Mouse (Mus musculus) intestine, embryonic 16.5 days (tissue): ENCODE data around the gene Nedd4. TPM values are rescaled to one million over a fixed set of nuclear protein-coding genes. Genes with fewer than 3 reads are reported as not detected.

Source experiments
- ATAC-seq: fragments of 200-750 bp; cut with Nextera tagmentation; 2 replicates; pipeline ENCODE4 v1.8.0; 2017; ENCODE audit warnings: moderate TSS enrichment, moderate library complexity
- H3K27ac ChIP-seq: fragments of 300-500 bp; sonication (generic); 2 replicates; pipeline ENCODE4 v1.5.1; 2014; ENCODE audit warnings: mild to moderate bottlenecking, low read length
- H3K27me3 ChIP-seq: fragments of 300-500 bp; sonication (generic); replicated peaks from 2 replicates; pipeline ENCODE4 v1.6.1; 2014; ENCODE audit warnings: low read length, control low read depth, mixed read lengths; ENCODE audit not compliant: control insufficient read depth, insufficient read depth
- H3K36me3 ChIP-seq: fragments of 300-500 bp; sonication (generic); 2 replicates; pipeline ENCODE4 v1.6.1; 2014; ENCODE audit warnings: low read length, control low read depth; ENCODE audit not compliant: control insufficient read depth, insufficient read depth
- H3K4me1 ChIP-seq: fragments of 300-500 bp; sonication (generic); 2 replicates; pipeline ENCODE4 v1.6.1; 2014; ENCODE audit warnings: low read length, control low read depth, mixed read lengths; ENCODE audit not compliant: control insufficient read depth, insufficient read depth
- H3K4me2 ChIP-seq: fragments of 300-500 bp; sonication (generic); 2 replicates; pipeline ENCODE4 v1.6.1; 2014; ENCODE audit warnings: low read depth, low read length, control low read depth
- H3K4me3 ChIP-seq: fragments of 300-500 bp; sonication (generic); 2 replicates; pipeline ENCODE4 v1.5.1; 2014; ENCODE audit warnings: mild to moderate bottlenecking, low read length
- H3K9ac ChIP-seq: fragments of 300-500 bp; sonication (generic); 2 replicates; pipeline ENCODE4 v1.6.1; 2014; ENCODE audit warnings: low read depth, low read length
- H3K9me3 ChIP-seq: fragments of 300-500 bp; sonication (generic); 2 replicates; pipeline ENCODE4 v1.6.1; 2016; ENCODE audit warnings: low read length, control low read depth; ENCODE audit not compliant: control insufficient read depth
- WGBS: fragments of 180-500 bp; shearing (Covaris S2); extraction: QIAGEN DNeasy Blood & Tissue Kit; methylation state at CpG from one replicate; pipeline ENCODE4 v1.1.7; 2014; 5-methylcytosine and 5-hydroxymethylcytosine counted together
- polyA plus RNA-seq: library from polyadenylated mRNA; unstranded; fragments of >200 nt; fragmentation: Nextera tagmentation; extraction: Ambion mirVana; gene quantifications from 2 replicates; pipeline ENCODE4 v1.2.1, GENCODE M21; 2015

The Nedd4 gene
- polyA plus RNA-seq, 1 experiment from 2014 or later = 409 TPM

GRCm38 (mm10) chr9:72753741-72754140 lies 91.6 kb downstream of the Nedd4 start:
- no peak for ATAC-seq
- H3K4me2 ChIP-seq = no peak overlapping the region

GRCm38 (mm10) chr9:72757143-72757542 lies 95.0 kb downstream of the Nedd4 start:
- Histone ChIP-seq H3K27ac (no peak overlapping the region), H3K36me3 (no peaks in the 10 kb centered on the region), H3K4me2 (no peak overlapping the region), H3K9ac (no peak overlapping the region), H3K4me1 (no peaks in the 10 kb centered on the region; the same call in 1 of the 2 replicates), H3K9me3 (no peaks in the 10 kb centered on the region), H3K4me3 (no peak overlapping the region), H3K27me3 (no peaks in the 10 kb centered on the region)
- ATAC-seq = no peak
- 90% methylated on average over 5 of the region's 5 CpGs for WGBS

More at GRCm38 (mm10) chr9:72753741-72754140, 91.6 kb downstream of the Nedd4 start:
- Histone ChIP-seq H3K36me3 (peaks cover 2% of the 10 kb centered on the region; the same call in 1 of the 2 replicates), H3K27ac (no peak overlapping the region), H3K4me1 (no peaks in the 10 kb centered on the region; the same call in 1 of the 2 replicates), H3K27me3 (no peaks in the 10 kb centered on the region), H3K9ac (no peak overlapping the region), H3K4me3 (no peak overlapping the region), H3K9me3 (no peaks in the 10 kb centered on the region)
- 20% methylated on average over 7 of the region's 7 CpGs for WGBS

- Histone ChIP-seq H3K36me3 (no peaks in the 10 kb centered on the region), H3K9me3 (no peaks in the 10 kb centered on the region), H3K9ac (no peak overlapping the region), H3K4me1 (peaks cover 12% of the 10 kb centered on the region), H3K4me2 (no peak overlapping the region), H3K4me3 (no peak overlapping the region), H3K27ac (no peak overlapping the region; the same call in 1 of the 2 replicates), H3K27me3 (no peaks in the 10 kb centered on the region)
- ATAC-seq = no peak
- 41% methylated on average over 8 of the region's 8 CpGs for WGBS
Measured at GRCm38 (mm10) chr9:72758705-72759131, 96.6 kb downstream of the Nedd4 start.

- H3K27me3 ChIP-seq = no peaks in the 10 kb centered on the region
- H3K9me3 ChIP-seq = no peaks in the 10 kb centered on the region
- H3K27ac ChIP-seq = peak overlapping the region; percentile 60
- H3K9ac ChIP-seq = no peak overlapping the region
- 11% methylated on average over 3 of the region's 3 CpGs for WGBS
- no peaks in the 10 kb centered on the region for H3K36me3 ChIP-seq
- peak; percentile 83 for ATAC-seq
- H3K4me1 ChIP-seq = peaks cover 15% of the 10 kb centered on the region
- no peak overlapping the region for H3K4me3 ChIP-seq
- no peak overlapping the region for H3K4me2 ChIP-seq
Measured at GRCm38 (mm10) chr9:72763050-72763718, 101.0 kb downstream of the Nedd4 start.

- ATAC-seq = peak; percentile 54
- Histone ChIP-seq H3K27me3 (no peaks in the 10 kb centered on the region), H3K27ac (no peak overlapping the region), H3K36me3 (no peaks in the 10 kb centered on the region), H3K9me3 (no peaks in the 10 kb centered on the region), H3K9ac (peak overlapping the region; percentile 64), H3K4me3 (peak overlapping the region; percentile 44), H3K4me1 (peaks cover 15% of the 10 kb centered on the region), H3K4me2 (peak overlapping the region; percentile 84)
- WGBS = 2% methylated on average over 17 of the region's 17 CpGs
Measured at GRCm38 (mm10) chr9:72766789-72767349, 104.7 kb downstream of the Nedd4 start.

GRCm38 (mm10) chr9:72775022-72775421 lies 112.9 kb downstream of the Nedd4 start:
- H3K27ac ChIP-seq = no peak overlapping the region
- H3K4me1 ChIP-seq = peaks cover 8% of the 10 kb centered on the region
- WGBS = 86% methylated on average over 4 of the region's 4 CpGs
- no peak overlapping the region for H3K4me3 ChIP-seq
- no peaks in the 10 kb centered on the region for H3K36me3 ChIP-seq
- no peaks in the 10 kb centered on the region for H3K9me3 ChIP-seq
- ATAC-seq = no peak
- no peaks in the 10 kb centered on the region for H3K27me3 ChIP-seq
- no peak overlapping the region for H3K4me2 ChIP-seq
- H3K9ac ChIP-seq = no peak overlapping the region

GRCm38 (mm10) chr9:72779004-72779403 lies 116.9 kb downstream of the Nedd4 start:
- 28% methylated on average over 11 of the region's 11 CpGs for WGBS
- no peaks in the 10 kb centered on the region for H3K9me3 ChIP-seq
- peak overlapping the region; percentile 43 for H3K4me2 ChIP-seq
- H3K36me3 ChIP-seq = no peaks in the 10 kb centered on the region
- H3K27ac ChIP-seq = 0 out of 2 replicates have a peak overlapping the region, but pooled peaks have one; percentile 61
- no peak overlapping the region for H3K9ac ChIP-seq
- no peak overlapping the region for H3K4me3 ChIP-seq
- H3K4me1 ChIP-seq = peaks cover 19% of the 10 kb centered on the region
- peak; percentile 79 for ATAC-seq
- H3K27me3 ChIP-seq = no peaks in the 10 kb centered on the region

- Histone ChIP-seq H3K36me3 (no peaks in the 10 kb centered on the region), H3K4me3 (no peak overlapping the region), H3K27me3 (no peaks in the 10 kb centered on the region), H3K4me1 (peaks cover 19% of the 10 kb centered on the region), H3K4me2 (no peak overlapping the region), H3K9me3 (no peaks in the 10 kb centered on the region), H3K27ac (no peak overlapping the region), H3K9ac (no peak overlapping the region)
- WGBS = 22% methylated on average over 4 of the region's 4 CpGs
- ATAC-seq = 0 out of 2 replicates have a peak, but pooled peaks have one; percentile 26
Measured at GRCm38 (mm10) chr9:72779733-72780132, 117.6 kb downstream of the Nedd4 start.

- no peak overlapping the region for H3K4me3 ChIP-seq
- no peaks in the 10 kb centered on the region for H3K9me3 ChIP-seq
- H3K9ac ChIP-seq = no peak overlapping the region
- H3K4me2 ChIP-seq = no peak overlapping the region
- H3K27me3 ChIP-seq = no peaks in the 10 kb centered on the region
- no peaks in the 10 kb centered on the region for H3K36me3 ChIP-seq
- WGBS = 36% methylated on average over 5 of the region's 5 CpGs
- ATAC-seq = no peak
- H3K27ac ChIP-seq = 0 out of 2 replicates have a peak overlapping the region, but pooled peaks have one; percentile 19
- peaks cover 19% of the 10 kb centered on the region for H3K4me1 ChIP-seq
Measured at GRCm38 (mm10) chr9:72780694-72781093, 118.5 kb downstream of the Nedd4 start.
